ENCODE assay signal across 21 mouse cellular contexts in the genomic region with DNA sequence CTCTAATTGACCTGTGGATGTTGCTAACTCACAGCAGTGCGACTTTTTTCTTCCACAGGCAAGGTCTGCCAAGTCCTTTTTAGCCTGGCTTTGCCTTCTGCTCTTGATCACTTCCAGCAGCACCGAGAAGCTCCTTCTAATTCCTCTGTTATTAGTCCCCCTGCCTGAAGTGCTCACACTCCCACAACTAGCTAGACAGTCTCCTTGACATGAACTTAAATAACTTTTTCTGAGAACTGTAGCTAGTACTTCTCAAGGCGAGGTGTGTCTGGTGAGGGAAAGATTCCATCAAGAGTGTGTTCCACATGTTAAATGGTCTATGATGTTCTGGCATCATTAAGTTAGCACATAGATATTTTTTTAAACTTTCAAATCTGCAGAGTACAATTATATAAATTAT. TPM values are rescaled to one million over a fixed set of nuclear protein-coding genes. Genes with fewer than 3 reads are reported as not detected.
"Had no signal": no experiment of that assay in that cellular context is flagged by ENCODE, and none has a peak within 500 bp of the region (broad histone marks: within the 10 kb centered on the region; RNA-seq: fewer than 3 reads in every experiment).

No protein-coding gene starts in this region.

- ATAC-seq: midbrain, embryonic 16.5 days had no signal

- H3K4me1 ChIP-seq: midbrain, embryonic 12.5 days; neural tube, embryonic 13.5 days; neural tube, embryonic 15.5 days had no signal

- H3K36me3 ChIP-seq: midbrain, embryonic 10.5 days; midbrain, embryonic 12.5 days; neural tube, embryonic 13.5 days; neural tube, embryonic 15.5 days had no signal

- H3K4me3 ChIP-seq: midbrain, embryonic 10.5 days; midbrain, embryonic 12.5 days; myocyte; neural tube, embryonic 13.5 days; neural tube, embryonic 15.5 days had no signal

- DNase-seq: lung, adult 18-20 months; lung, embryonic 14.5 days; lung, postnatal 10 days; lung, postnatal 4 days; midbrain, embryonic 14.5 days; retina, postnatal 1 day; right cerebral cortex, adult 18-20 months; right cerebral cortex, postnatal 25 days; right cerebral cortex, postnatal 4 days; spleen, adult 18-20 months; thymus, postnatal 14 days; thymus, postnatal 36 days had no signal

- H3K27ac ChIP-seq: liver, embryonic 14.5 days; midbrain, embryonic 10.5 days; midbrain, embryonic 12.5 days; neural tube, embryonic 13.5 days; neural tube, embryonic 15.5 days had no signal

- H3K4me2 ChIP-seq: lung, embryonic 14.5 days; midbrain, embryonic 12.5 days; neural tube, embryonic 13.5 days; neural tube, embryonic 15.5 days had no signal

- H3K9ac ChIP-seq: liver, embryonic 14.5 days; lung, embryonic 14.5 days; midbrain, embryonic 12.5 days; neural tube, embryonic 13.5 days; neural tube, embryonic 15.5 days had no signal

- H3K27me3 ChIP-seq: midbrain, embryonic 12.5 days; neural tube, embryonic 13.5 days; neural tube, embryonic 15.5 days had no signal

- H3K9me3 ChIP-seq: midbrain, embryonic 10.5 days; midbrain, embryonic 12.5 days; neural tube, embryonic 13.5 days; neural tube, embryonic 15.5 days had no signal

RNA-seq across cellular contexts. Expression of a gene that starts 15.6 kb away (rescaled TPM):
- total RNA-seq: megakaryocyte, adult 5-6 weeks; megakaryocyte-erythroid progenitor cell, adult 5-6 weeks had no signal
- polyA plus RNA-seq: midbrain, embryonic 14.5 days; midbrain, embryonic 16.5 days had no signal
